Mouse (Mus musculus): ENCODE results near the gene Slc17a7.
"Not testable (repeated sequence)": the region's sequence is repeated elsewhere in the genome, so short reads cannot be mapped to it uniquely, and the experiment has no call there.

The Slc17a7 gene

DNA sequence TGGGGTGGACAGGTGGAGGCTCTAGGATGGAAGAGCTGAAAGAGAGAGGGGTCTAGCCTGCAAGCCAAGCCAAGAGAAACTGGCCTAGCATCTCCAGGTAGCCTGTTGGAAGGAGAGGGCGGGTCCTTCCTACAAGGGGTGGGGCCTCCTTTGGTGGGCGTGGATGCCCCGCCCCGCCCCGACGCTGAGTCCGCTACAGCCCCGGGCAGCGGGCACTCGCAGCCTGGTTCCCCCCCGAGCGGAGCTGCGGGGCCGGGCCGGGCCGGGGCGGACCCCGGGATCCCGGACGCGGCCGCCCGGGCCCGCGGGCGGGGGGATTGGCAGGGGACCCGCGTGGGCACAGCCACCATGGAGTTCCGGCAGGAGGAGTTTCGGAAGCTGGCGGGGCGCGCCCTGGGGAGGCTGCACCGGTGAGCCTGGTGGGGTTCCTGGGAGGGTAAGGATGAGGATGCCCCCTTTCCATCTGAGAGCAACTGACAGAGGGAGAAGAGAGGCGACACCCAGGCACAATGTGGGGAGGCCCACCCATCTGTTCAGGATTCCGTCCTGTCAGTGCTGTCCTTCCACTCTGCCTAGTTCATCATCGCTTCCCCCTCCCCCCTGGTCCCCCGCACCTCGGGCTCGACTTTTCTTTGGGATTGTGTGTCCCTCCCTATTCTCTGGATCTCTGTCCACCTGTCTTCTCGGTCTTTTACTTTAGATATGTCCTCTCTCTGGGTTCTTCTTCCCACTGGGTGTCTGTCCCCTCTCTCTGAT, at the start of gene Slc17a7:
TSS of gene Slc17a7 (plus strand) at position 215 of the 756 bp plus-strand sequence.
- peak; percentile 78 to 87 for DNase-seq

DNA sequence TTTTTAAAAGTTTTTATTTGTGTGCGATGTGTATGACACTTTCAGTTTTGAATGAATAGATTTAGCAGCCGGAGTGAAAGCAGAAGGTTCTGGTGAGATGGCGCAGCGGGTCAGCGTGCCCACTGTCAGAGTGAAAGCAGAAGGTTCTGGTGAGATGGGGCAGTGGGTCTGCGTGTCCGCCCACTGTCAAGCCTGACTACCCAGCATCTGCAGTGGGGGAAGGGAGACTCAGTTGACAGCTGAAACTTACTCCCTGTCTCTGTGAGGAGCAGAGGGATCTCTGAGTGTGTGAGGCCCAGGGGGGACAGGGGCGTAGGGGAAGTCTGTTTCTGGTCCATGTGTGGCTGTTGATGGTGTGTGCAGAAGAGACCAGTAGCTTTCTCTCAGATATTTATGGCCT, 46.2 kb upstream of the Slc17a7 start:
- no peak for DNase-seq

DNA sequence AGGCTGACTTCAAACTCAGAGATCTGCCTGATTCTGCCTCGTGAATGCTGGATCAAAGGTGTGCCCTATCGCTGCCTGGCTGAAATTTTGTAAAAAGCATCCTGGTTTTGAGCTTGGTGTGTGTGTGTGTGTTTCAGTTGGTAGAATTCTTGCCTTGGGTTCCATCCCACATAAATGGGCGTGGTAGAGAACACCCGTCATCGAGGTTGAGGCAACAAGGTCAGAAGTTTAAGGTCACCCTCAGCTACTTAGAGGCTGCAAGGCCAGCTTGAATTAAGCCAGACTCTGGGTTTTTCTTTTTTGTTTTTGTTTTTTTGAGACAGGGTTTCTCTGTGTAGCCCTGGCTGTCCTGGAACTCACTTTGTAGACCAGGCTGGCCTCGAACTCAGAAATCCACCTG, 45.4 kb upstream of the Slc17a7 start:
- no peak for DNase-seq

DNA sequence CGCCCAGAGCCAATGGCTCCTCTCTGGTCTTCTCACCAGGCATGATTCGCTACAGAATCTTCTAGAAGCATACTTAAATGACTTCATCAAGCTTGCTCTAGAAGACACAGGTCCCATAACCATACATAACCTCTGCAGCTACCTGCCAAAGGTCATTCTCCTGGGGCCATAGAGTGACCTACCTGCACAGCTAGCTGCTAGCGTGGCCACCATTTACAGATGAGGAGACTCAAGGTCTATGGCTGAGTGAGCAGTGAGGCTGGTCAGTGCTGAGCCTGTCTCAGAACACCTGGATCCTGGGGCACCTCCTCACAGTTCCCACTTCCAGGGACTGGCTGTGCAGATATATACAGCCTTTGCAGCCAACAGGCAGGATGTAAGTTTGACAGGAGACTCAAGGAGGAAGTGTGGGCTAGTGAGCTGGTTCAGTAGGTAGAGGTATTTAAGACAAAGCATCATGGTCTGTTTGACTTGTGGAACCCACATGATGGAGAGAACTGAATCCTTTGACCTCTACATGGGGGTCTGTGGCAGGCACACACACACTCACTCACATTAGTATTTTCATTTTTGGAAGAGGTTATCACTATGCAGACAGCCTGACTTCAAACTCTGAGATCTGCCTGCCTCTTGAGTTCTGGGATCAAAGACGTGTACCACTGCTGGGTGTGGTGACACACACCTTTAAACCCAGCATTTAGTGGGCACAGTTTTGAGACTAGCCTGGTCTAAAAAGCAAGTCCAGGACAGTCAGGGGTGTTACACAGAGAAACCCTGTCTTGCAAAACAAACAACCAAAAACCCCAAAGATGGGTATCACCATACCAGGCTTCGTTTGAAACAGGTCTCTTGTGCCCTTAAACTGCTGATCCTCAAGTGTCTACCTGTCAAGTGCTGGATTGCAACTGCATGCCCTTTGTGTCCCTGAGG, 43.7 kb upstream of the Slc17a7 start:
- no peak for DNase-seq

DNA sequence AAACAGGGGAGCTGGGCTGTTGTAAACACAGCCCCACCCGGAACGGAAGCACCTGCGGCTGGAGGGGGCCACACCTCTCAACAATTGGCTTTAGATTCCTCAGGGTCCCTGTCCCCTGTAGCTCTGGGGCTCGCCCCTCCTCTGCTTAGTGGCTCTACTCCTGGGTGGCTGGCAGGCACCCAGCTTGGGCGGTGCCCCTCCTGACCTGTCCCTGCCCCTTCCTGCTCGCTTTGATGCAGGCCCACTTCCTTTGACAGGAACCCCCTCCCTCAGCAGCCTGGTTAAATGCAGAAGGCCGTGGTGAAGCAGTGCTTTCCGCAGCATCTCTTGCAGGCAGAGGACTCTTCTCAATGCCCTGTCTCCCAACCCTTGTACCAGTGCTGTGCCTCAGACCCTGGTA, 42.3 kb upstream of the Slc17a7 start:
- DNase-seq = no peak

DNA sequence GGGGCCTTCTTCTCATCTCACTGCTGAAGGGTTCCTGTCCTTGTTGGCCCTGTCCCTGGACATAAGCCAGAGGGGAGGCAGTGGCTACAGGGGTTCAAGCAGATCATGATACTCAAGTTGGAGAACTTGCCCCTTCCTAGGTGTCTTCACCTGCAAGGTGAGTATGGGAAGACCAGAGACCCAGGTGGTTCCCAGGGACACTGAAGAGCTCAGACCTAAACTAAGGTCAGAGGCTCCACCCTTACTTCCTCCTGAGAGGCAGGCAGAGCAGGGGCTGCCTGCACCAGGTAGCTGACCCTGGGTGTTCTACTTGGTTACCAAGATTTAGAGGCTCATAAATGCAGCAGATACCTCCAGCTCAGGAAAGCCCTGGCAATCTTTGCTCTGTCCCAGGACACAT, 41.8 kb upstream of the Slc17a7 start:
- DNase-seq = no peak

DNA sequence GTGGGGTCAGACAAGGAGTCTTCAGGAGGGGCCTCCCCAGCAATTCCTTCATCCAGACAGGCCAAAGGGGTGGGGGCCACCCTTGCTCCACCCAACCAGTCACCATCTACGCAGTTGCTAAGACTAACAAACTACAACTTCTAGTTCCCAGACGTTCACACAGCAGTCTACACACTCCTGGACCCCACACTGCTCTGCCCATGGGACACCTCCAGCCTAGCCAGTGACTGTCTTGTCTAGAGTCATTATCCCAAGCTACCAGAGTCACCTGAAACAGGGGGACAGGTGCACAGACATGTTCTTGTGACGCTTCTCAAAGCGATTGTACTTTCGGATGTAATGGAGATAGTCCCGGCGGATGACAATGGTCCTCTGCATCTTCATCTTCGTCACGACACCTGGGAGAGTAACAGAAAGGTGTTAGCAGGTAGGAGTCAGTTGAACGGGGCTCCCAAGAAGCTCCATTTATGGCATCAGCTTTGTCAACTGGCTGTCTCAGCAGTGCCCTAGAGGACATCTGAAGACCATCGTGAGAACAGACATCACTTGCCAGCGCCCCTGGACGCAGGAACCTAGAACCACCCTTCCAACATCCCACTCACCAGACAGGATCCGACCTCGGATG, 41.1 kb upstream of the Slc17a7 start:
- no peak for DNase-seq

DNA sequence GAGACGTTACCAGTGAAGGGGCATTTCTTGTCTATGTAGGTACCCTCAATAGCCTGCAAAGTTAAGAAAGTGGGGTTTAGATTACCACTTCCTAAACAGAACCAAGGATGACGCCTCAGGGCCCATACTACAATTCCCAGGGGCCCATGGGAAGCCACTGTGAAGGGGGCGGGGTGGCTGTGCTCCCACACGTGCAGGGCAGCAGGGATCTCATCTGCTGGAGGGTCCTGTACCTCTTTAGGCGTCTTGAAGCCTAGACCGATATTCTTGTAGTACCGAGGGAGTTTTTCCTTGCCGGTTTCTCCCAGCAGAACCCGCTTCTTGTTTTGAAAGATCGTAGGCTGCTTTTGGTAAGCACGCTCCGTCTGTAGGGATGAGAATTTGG, 40.6 kb upstream of the Slc17a7 start:
- DNase-seq = peak; percentile 35 to 46

DNA sequence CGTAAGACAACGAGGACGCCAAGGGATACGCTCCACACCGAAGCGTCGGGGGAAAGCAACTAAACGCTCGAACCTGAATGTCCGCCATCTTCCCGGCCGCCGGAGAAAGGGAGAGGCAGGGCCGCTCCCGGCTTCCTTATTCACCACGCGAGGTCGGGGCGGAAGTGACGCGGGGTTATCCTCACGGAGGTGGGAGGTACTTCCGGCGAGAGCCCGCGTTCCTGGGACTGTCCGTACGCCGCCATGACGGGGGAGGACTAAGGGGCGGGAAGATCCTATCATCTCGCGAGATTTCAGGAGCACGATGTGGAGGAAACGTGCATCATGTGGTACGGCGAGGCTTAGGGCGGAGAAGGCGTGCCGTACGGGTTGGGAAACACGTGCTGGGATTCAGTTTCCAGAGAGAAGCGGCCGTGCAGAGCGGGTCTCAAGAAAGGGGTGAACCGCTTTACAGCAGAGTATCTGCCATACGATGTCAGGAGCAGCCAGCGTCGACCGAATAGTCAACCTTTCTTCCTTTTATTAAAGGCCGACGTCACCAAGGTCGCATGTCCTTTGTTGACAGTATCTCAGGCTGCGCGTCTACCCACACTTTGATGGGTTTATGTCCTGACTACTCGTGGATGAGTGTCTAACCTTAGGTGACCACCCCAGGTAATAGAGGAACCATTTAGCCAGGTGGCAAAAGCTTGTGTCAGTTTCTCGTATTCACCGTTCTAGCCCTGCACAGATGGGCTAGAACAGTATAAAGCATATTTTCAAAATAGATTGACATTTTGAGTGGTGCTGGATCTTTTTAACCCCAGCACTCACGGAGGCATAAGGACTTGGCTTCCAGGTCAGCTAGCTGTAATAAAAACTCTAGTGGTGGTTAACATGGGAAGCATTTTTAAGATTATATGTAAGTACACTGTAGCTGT, 39.3 kb upstream of the Slc17a7 start, which contains the start of gene Rps11:
TSS of gene Rps11 (minus strand) at position 216 of the 920 bp plus-strand sequence.
- DNase-seq = peak; percentile 98 to 99

DNA sequence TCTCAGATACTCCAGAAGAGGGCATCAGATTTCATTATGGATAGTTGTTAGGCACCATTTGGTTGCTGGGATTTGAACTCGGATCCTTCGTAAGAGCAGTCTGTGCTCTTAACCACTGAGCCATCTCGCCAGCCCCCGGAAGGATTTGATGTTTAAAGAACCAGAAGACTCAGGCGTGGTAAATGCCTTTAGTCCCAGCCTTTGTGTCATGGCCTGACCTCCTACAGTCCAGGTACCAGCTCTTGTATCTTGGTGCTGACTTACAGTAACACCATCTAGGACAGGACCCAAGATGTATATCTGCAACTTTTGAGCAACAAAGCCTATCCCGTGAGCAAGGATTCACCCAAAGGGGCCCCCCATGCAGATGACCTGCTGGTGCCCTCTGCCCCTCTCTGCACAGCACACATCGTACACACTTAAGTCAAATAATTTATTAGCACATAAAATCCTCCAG, 38.6 kb upstream of the Slc17a7 start:
- no peak for DNase-seq

DNA sequence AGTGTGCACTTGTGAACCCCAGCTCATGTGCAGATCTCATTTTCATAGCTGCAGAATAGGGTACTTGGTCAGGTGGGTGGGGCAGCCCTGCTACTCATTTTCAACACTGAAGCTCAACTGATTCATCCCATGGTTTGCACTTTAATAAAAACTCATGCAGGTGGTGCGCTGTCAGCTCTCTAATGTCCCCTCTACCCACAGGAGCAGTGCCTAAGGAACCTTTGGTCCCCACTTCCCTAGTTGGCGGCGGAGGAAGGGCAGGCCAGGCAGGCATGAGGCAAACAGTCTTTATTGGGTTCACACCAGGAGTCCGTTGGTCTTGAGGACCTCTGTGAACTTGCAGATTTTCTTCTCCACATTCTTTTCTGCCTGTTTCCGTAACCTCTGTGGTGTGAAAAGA, 38.1 kb upstream of the Slc17a7 start:
- DNase-seq = not testable (repeated sequence)

DNA sequence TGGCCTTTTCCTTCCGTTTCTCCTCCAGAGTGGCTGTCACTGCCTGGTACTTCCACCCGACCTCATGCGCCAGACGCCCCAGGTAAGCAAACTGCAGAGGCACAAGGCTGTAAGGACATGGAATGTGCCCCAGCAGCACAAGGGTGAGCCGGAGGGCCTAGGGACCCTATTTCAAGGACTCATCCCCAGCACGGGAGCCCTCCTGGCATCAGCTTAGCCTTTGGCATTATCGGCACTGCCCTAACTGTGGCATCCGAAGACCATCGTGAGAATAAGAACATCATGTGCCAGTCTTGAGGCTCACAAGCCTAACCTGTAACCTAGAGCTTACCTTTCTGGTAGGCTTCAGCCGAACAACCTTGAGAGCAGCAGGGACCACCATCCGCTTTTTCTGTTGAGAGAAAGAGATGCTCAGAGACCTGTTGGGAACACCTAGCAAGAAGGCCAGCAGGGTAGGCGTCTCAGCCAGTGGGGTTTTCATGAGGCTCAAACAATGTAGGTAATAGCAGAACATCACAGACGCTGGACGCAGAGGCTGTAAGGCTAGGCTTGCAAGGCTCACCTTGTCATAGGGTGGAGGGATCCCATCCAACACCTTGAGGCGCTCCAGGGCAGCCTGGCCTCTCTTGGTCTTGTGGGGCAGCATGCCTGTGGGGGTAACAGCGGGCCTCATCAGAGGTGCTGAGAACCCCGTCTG, 37.5 kb upstream of the Slc17a7 start:
- no peak for DNase-seq

DNA sequence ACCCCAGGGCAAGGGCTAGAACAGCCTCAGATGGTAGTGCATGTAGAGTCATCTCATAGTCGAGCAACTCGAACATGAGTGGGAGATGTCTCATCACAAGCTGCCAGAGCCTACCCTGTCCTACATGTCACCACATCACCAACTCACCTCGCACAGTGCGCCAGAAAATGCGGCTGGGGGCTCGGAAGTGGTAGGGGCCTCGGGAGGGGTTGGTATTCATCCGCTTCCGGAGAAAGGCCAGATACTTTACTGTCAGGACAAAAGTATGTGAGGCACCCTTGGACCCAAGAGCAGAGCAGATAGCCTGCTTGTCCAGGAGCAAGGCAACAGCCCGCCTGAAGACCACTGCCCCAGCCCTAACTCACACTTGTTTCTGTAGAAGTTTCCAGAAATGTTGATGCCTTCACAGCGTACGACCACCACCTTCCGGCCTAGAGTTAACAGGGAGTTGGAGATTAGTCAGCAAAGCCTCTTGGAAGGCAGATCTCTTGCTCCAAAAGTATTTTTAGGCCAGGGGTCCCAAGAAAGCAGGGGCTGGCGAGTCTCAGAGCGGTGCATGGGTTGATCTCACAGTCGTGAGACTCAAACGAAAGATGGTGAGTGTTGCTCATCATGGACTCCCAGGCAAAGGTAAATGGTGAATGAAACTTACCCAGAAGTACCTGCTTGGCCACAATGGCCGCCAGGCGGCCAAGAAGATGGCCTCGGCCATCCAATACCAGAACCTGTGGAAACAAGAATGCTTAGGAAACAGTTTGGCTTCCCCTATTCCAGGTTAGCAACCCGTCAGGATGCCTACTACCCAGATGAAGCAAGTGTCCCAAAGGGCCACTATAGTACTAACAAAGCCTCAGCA, 36.7 kb upstream of the Slc17a7 start:
- no peak for DNase-seq

DNA sequence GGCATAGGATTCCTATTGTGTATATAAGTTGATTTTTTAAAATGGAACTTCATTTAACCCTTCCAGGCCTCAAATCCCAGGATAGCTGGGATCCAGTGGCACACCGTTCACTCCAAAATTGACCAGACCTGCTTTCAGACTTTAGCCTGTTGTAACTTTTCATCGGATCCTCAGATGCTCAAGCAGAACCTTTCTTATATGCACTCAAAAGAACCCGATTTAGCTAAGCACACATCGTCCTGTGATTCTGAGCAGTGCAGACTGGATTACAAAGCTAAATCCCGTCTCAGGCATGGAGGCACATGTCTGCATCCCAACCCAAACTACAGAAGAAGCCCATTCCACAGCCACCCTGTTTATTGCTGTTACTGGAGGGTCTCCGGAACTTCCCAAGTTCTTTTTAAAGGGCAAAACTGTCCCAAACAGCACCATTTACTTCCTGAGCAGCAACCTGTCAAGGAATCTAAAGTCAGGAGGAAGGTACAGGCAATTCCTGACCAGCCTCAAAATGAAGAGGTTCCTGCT, 36.0 kb upstream of the Slc17a7 start:
- DNase-seq = no peak

DNA sequence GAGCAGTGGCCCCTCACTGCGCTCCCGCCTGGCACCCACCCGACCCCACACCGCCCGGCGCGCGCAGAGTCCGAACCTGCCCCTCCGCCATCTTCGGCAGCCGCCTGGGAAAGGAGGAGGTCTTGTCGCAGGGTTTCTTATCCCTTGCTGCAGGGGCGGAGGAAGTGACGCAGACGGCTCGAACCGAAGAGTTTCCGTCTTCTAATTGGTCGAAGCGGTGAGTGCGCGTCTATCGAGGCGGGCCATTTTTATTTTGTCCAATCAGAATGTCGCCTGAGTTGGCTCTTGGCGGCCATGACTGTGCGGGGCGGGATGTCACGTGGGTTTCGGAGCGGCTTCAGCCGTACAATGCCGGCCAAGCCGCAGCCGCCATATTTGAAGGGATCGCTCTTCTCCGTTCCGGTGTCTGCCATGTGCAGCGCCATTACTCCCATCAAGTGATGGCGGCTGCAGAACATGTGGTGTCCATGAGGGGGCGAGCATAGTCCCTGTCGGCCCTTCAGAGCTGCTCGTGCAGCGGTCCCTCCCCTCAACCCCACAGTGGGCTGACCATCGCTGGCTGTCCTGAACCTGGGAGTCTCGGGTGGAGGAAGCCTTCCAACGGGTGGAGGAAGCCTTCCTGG, 35.0 kb upstream of the Slc17a7 start, which contains the start of gene Rpl13a:
TSS of gene Rpl13a (minus strand) at position 138 of the 623 bp plus-strand sequence.
- peak; percentile 98 to 99 for DNase-seq

DNA sequence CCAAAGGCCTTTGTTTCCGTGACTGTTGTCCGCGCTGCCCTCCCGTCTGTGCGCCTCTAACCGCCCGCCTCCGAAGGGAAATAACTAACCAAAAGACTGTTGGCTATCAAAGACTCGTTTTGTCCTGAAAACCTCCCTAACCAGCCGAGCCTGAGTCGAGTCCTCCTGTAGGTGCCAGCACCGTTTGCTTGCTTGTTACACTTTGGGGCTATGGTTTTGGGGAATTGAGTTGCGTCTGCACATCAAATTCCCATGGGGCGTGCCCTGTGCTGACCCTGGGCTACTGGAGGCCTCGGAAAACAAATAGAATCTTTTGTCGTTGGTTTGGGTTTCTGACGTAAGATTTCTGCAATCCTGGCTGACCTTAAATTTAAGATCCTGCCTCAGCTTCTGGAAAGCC, 34.4 kb upstream of the Slc17a7 start:
- DNase-seq = peak in 1 of 2 experiments; percentile 68

DNA sequence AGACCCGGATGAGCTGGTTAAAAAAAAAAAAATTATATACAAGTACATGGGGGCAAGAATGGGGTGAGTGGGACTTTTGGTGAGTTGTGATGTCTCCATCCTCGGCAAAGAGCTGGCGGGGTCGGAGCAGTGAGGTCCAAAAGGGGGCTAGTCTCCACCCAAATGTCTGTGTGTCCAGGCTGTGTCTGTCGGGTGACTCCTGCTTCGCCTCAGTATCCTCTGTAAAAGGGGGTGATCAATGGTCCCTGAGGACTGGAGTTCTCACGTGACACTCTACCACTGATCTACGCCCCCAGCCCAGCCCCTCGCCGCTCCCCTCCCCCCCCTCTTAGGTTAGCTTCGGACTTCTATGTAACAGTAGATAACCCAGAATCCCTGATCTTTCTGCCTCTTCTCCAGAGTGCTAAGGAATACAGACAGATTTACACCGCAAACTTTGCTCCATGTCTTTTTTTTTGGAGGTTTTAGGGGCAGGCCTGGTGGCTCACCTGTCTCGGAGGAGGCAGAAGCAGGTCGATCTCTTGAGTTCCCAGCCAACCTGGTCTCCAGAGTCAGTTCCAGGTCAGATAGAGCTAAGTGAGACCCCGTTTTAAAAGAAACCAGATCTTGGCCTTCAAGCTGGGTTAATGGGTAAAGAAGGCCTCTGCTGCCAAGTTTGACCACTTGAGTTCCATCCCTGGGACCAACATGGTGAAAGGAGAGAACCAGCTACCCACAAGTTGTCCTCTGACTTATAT, 33.8 kb upstream of the Slc17a7 start:
- DNase-seq = no peak

DNA sequence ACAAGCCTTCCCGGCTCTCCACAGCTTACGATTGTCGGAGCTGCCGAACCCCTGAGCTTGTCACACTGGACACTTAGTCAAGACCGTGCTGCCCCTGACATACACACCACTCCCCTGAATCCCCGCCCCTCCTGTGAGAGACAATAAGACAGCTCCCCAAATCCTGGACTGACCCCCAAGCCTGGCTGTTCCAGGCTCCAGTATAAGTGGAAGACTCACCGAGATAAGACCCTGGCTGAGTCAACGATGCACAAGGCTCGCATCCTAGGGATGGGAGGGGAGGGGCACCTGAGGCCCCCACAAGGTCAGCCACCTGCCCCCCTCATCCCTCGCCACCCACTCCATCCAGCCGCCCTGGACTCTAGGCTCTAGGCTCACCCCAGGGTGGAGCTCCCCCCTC, 31.9 kb upstream of the Slc17a7 start:
- no peak for DNase-seq

All from cerebellum, postnatal 14 days (tissue).